Mouse (Mus musculus) thymus, adult 2 months (tissue): Measurements from ENCODE around the gene Aasdhppt. TPM values are rescaled to one million over a fixed set of nuclear protein-coding genes. Genes with fewer than 3 reads are reported as not detected.

ENCODE experiments used
- DNase-seq: peaks from one replicate; pipeline ENCODE4 v3.0.0; 2021
- H3K27ac ChIP-seq: fragments of 200-500 bp; 2 replicates; pipeline ENCODE4 v1.5.1; 2012; ENCODE audit warnings: low read length, control low read depth; ENCODE audit not compliant: control insufficient read depth, insufficient read depth
- H3K27me3 ChIP-seq: fragments of 200-500 bp; 2 replicates; pipeline ENCODE4 v1.6.1; 2012; ENCODE audit warnings: mild to moderate bottlenecking, low read length, moderate library complexity, mixed read lengths; ENCODE audit not compliant: control insufficient read depth, insufficient read depth
- H3K36me3 ChIP-seq: fragments of 200-500 bp; 2 replicates; pipeline ENCODE4 v1.6.1; 2012; ENCODE audit warnings: mild to moderate bottlenecking, low read length, moderate library complexity; ENCODE audit not compliant: control insufficient read depth, insufficient read depth
- H3K4me1 ChIP-seq: fragments of 200-500 bp; replicated peaks from 2 replicates; pipeline ENCODE4 v1.6.1; 2012; ENCODE audit warnings: low read length; ENCODE audit not compliant: control insufficient read depth, insufficient read depth
- H3K4me3 ChIP-seq: fragments of 200-500 bp; 2 replicates; pipeline ENCODE4 v1.5.1; 2012; ENCODE audit warnings: mild to moderate bottlenecking, low read length, control low read depth, moderate library complexity; ENCODE audit not compliant: control insufficient read depth, insufficient read depth
- CTCF ChIP-seq: fragments of 200-500 bp; IDR thresholded peaks from 2 replicates; pipeline ENCODE4 v1.5.1; 2012; ENCODE audit warnings: mild to moderate bottlenecking, control low read depth, low read length, moderate library complexity, borderline replicate concordance; ENCODE audit not compliant: control insufficient read depth, poor library complexity, insufficient read depth; ENCODE audit errors: extremely low read depth
- POLR2A ChIP-seq: fragments of 200-500 bp; IDR thresholded peaks from 2 replicates; pipeline ENCODE4 v1.6.1; 2012; ENCODE audit warnings: mild to moderate bottlenecking, low read length, control low read depth, moderate library complexity; ENCODE audit not compliant: control insufficient read depth, poor library complexity, insufficient read depth; ENCODE audit errors: extremely low read depth
- WGBS: fragments of 180-500 bp; shearing (Covaris S2); methylation state at CpG from one replicate; pipeline ENCODE4 v1.1.7; 2018; 5-methylcytosine and 5-hydroxymethylcytosine counted together
- polyA plus RNA-seq: library from polyadenylated mRNA; depleted of rRNA; stranded (reverse); fragments of >200 nt; gene quantifications from 2 replicates; pipeline ENCODE4 v1.2.3, GENCODE M21; 2012

Aasdhppt gene
- polyA plus RNA-seq, 1 experiment: 2.7 TPM

GRCm38 (mm10) chr9:4310706-4311105 lies 1.4 kb upstream of the Aasdhppt start:
- DNase-seq: no peak
- Histone ChIP-seq H3K27me3 (no peaks in the 10 kb centered on the region), H3K4me1 (no peaks in the 10 kb centered on the region), H3K36me3 (no peaks in the 10 kb centered on the region), H3K27ac (no peak overlapping the region), H3K4me3 (no peak overlapping the region)
- TF ChIP-seq POLR2A (no peak), CTCF (no peak)
- WGBS: 47% methylated on average over 3 of the region's 3 CpGs

DNA sequence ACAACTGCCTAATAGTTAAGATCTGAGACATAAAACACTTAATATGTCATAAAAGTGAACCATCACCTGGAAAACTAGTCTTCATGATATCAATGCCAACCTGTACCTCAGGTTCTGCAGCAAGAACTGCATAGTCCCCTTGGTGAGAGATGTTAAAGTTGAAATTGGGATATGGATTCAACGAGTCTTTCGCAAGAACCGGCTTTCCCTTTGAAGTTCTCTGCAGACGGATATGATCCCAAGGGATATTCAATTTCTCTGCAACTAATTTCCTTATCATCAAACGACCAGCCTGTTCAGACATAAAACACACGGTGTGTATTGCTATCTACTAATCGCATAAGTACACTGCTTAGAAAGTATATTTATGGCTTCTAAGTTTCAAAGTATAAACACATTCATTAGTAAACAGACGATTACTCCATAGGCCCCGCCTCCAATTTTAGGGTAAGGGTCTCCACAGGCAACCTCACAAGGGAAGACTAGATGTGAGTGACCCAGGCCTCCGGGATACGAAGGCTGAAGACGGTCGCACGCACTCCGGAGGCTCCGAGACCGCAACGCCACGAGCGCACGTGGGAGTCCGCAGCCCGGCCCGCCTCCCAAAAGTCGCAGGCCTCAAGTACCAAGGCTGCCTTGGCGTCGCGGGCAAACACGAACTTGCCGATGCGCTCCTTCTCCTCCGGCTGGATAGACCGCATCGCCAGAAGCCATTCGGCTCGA lies 482 bp downstream of the Aasdhppt start:
- no peaks in the 10 kb centered on the region for H3K27me3 ChIP-seq
- H3K4me1 ChIP-seq: no peaks in the 10 kb centered on the region
- no peaks in the 10 kb centered on the region for H3K36me3 ChIP-seq
- TF ChIP-seq CTCF (no peak), POLR2A (no peak)
- peak overlapping the region; percentile 62 for H3K4me3 ChIP-seq
- no peak for DNase-seq
- peak overlapping the region; percentile 6; the same call in 1 of the 2 replicates for H3K27ac ChIP-seq
- under 1% methylated on average over 36 of the region's 36 CpGs for WGBS

- Histone ChIP-seq H3K36me3 (peaks cover 10% of the 10 kb centered on the region), H3K4me1 (no peaks in the 10 kb centered on the region), H3K27me3 (no peaks in the 10 kb centered on the region), H3K27ac (no peak overlapping the region), H3K4me3 (no peak overlapping the region)
- WGBS: 55% methylated on average over 1 of the region's 1 CpGs
- no peak for TF ChIP-seq POLR2A
- no peak for TF ChIP-seq CTCF
- no peak for DNase-seq
These were observed 4.4 kb downstream of the Aasdhppt start for GRCm38 (mm10) chr9:4304867-4305266.

DNA sequence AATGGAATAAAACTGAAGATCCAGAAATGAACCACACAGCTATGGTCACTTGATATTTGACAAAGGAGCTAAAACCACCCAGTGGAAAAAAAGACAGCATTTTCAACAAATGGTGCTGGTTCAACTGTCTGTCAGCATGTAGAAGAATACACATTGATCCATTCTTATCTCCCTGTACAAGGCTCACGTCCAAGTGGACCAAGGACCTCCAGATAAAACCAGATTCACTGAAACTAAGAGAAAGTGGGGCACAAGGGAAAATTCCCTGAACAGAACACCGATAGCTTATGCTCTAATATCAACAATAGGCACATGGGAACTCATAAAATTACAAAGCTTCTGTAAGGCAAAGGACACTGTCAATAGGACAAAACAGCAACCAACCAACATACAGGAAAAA lies 8.8 kb downstream of the Aasdhppt start:
- Histone ChIP-seq H3K4me1 (no peaks in the 10 kb centered on the region), H3K36me3 (peaks cover 19% of the 10 kb centered on the region), H3K4me3 (no peak overlapping the region), H3K27ac (no peak overlapping the region), H3K27me3 (no peaks in the 10 kb centered on the region)
- TF ChIP-seq POLR2A: no peak
- no peak for TF ChIP-seq CTCF
- WGBS: 99% methylated on average over 2 of the region's 2 CpGs
- DNase-seq: no peak

DNA sequence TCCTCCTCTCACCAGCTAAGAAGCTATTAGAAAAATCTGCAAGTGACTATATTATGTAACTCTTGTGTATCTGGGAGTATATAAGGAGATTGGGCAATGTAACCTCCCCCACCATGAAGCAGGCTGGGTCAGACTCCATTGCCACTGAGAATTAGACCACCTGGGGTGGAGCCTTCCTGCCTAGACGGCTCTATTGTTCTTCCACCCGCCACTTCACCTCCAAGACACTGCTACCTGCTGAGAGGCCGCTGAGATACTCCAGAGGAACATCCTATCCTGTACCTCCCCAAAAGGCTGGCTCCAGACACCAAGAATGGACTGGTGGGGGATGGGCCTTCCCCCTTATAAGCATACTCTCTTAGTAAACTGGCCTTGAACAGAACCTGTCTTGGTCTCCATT lies 25.4 kb downstream of the Aasdhppt start:
- 38% methylated on average over 3 of the region's 3 CpGs for WGBS
- H3K27me3 ChIP-seq: no peaks in the 10 kb centered on the region

GRCm38 (mm10) chr9:4266881-4267280 lies 42.4 kb downstream of the Aasdhppt start:
- no peak for TF ChIP-seq CTCF
- TF ChIP-seq POLR2A: no peak
- Histone ChIP-seq H3K4me1 (no peaks in the 10 kb centered on the region), H3K36me3 (no peaks in the 10 kb centered on the region), H3K27ac (no peak overlapping the region), H3K4me3 (no peak overlapping the region), H3K27me3 (no peaks in the 10 kb centered on the region)
- 95% methylated on average over 3 of the region's 3 CpGs for WGBS
- no peak for DNase-seq

More for the DNA sequence above, 25.4 kb downstream of the Aasdhppt start:
- TF ChIP-seq CTCF (no peak), POLR2A (no peak)
- Histone ChIP-seq H3K4me1 (peaks cover 5% of the 10 kb centered on the region), H3K4me3 (no peak overlapping the region), H3K27ac (no peak overlapping the region), H3K36me3 (no peaks in the 10 kb centered on the region)
- no peak for DNase-seq
